Mouse (Mus musculus): ENCODE results near the gene Mtr.

The Mtr gene

DNA sequence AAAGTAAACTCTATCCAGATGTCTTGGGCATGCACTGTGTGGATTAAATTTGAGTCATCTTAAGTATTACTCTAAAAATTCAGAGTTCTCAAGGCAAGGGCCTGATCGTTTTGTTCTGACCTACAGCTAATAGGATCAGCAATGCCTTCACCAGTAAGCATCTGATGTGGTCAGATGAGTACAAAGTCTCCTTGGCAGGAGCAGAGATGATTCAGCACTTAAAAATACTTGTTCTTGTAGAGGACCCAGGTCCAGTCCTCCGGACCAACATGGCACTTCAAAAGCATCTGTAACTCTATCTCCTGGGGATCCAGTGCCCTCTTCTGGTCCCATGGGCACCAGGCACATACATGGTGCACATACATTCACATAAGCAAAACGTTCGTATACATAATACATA, 25.8 kb downstream of the Mtr start:
- DNase-seq = peak; percentile 22

DNA sequence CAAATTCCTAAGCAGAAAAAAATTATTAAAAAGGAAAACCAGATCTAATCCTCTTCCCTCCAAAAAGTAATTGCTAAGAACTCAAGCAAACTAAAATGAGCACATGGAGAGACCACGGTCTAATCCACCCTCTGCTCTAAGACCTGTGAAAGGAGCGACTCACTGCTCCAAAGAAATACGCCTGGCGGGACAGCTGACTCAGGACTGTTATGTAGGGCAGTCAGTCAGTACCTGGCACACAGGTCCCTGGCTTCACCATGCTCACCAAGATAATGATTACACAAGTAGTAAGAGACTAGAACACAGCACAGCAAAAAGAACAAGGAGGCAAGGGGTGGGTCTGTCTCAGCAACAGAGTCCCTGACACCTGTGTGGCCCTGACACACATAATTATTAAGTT, 29.7 kb downstream of the Mtr start:
- DNase-seq = peak; percentile 37

DNA sequence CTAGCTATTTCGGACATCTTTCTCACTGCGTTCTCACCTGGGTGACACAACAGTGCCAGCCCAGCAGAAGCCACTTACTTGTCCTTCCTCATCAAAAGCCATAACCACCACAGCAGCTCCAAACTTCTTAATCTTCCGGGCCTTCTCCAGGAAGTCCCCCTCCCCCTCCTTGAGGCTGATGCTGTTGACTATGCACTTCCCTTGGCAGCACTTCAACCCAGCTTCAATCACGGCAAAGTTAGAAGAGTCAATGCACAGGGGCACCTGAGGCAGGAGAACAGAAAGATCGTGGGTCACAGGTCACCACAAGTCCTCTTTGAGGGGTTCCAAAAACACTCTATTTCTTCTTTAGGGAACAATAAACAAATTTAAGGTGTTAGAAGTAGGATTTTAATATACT, 30.3 kb downstream of the Mtr start:
- peak; percentile 15 for DNase-seq

DNA sequence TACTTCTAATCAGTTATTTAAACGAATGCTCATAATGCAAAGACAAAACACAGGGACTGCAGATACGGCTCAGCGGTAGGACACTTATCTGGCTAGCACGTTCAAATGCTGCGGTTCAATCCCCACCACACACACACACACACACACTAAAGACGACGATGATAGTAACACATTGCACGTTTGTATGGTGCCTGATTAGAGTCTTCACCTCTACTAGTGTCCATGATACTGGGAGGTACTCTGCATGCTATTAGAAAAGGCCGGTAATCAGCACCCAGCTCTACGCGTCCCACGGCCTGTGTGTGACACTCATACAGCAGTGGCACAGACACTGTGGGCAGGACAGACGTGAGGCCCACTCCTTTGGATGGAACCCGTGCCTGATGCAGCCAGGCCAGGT, 39.3 kb downstream of the Mtr start:
- no peak for DNase-seq

GRCm38 (mm10) chr13:12214922-12215321, 43.0 kb downstream of the Mtr start:
- no peak for DNase-seq

DNA sequence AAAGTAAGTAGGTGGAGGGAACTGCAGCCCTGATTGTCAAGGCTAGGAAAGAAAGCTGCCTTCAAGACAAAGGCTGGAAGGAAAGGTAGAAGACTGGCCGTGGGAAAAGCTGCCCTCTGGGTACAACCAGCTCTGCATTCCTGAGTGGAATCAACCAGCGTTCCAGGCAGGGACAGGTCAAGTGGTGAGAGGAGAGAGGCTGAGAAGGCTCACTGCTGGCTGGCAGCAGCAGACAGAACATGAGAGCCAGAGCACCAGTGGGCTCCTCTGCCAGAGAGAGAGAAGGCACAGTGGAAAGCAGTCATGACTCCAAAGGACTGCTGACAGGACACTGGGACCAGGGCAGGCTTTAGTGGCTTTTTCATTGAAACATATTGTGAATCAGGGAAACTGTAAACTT, 46.9 kb downstream of the Mtr start:
- DNase-seq = no peak

GRCm38 (mm10) chr13:12210023-12210762, 47.7 kb downstream of the Mtr start:
- DNase-seq = peak; percentile 54

GRCm38 (mm10) chr13:12200372-12200771, 57.5 kb downstream of the Mtr start:
- DNase-seq = no peak

- DNase-seq = no peak
Measured at GRCm38 (mm10) chr13:12198486-12198885, 59.4 kb downstream of the Mtr start.

GRCm38 (mm10) chr13:12196861-12197260, 61.1 kb downstream of the Mtr start:
- DNase-seq = no peak

- peak; percentile 23 for DNase-seq
Measured at GRCm38 (mm10) chr13:12196012-12196411, 61.9 kb downstream of the Mtr start.

DNA sequence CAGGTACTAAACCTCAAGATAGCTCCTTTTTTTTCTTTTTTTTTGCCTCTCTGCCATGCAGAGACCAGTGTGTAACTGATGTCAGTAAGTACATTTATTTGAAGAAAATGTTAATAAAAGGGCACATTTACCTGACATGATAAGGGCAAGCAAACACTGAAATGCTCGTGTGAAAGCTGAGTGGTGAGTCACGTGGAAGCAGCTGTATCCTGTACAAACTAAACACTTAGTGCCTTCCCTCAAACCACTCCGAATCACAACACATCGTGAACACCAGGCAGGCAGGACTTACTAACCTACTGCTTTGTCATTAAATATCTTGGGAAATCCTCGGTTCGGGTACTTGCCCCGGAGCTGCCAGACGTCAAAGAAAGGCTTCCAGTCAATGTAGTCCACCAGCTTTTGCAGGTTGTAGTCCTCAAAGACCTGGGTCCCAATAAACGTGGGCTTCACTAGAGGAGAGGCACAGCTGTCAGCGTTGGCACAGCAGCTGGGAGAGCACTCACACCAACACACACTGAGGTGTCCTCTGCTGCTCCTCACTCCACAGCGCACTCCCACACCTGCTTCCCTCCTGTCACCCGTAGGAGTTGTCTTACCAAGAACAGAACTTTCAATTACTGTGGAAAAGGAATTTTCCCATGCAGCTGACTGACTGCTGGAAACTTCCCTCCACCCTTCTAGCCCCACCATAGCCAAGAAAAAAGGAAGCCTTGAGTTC, 62.8 kb downstream of the Mtr start:
- DNase-seq = no peak

DNA sequence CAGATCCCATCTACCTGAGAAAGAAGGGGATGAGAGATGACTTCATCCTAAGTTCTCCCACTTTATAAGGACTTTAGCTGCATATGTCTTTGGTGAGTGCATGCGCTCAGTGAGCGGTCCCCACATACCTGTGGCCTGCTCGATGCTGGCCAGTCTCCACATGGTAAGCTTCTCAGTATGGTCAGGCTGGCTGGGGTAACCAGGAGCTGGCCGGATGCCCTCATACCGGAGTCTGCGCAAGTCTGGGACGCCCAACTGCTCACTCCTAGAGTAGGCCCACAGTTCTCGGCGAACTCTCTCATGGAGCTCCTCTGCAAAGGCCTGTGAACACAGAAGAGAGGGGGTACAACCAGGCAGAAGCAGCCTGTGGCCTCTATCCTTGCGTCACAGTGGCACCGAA, 68.7 kb downstream of the Mtr start:
- DNase-seq = no peak

- DNase-seq = no peak
Measured at GRCm38 (mm10) chr13:12188804-12189203, 69.1 kb downstream of the Mtr start.

DNA sequence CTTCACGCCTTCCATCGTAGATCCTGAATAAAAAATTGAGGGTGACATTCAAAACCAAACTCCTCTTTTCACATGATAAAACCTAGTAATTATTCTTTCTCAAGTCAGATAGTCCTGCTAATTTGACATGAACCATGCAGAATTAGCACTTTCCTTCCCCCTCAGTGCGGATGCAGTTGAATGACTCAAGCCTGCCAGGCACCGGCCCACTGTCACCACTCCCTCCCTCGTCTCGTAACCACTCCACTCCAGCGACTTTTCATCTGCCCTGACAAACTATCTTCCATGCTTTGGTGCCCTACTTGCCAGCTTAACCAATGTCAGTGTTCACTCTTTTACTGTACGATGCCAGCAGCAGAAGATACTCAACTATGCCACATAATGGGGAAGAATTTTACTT, 78.4 kb downstream of the Mtr start:
- DNase-seq = no peak

DNA sequence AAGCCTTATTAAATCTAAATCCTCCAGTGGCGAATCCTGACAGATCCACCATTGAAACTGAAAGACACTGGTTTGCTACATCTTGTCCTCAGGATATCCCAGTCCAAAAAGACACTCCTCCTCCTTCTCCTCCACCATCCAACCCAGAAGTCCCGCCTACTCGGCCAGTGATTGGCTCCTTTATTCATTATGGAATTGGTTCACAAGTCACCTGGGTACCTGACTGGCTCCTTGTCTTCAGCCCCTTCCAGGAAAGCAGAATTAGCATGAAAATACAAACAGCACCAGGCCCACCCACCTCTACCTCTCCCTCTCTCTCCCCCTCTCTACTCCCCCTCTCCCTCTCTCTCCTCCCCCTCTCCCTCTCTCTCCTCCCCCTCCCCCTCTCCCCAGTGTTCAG, 81.2 kb downstream of the Mtr start:
- DNase-seq = no peak

DNA sequence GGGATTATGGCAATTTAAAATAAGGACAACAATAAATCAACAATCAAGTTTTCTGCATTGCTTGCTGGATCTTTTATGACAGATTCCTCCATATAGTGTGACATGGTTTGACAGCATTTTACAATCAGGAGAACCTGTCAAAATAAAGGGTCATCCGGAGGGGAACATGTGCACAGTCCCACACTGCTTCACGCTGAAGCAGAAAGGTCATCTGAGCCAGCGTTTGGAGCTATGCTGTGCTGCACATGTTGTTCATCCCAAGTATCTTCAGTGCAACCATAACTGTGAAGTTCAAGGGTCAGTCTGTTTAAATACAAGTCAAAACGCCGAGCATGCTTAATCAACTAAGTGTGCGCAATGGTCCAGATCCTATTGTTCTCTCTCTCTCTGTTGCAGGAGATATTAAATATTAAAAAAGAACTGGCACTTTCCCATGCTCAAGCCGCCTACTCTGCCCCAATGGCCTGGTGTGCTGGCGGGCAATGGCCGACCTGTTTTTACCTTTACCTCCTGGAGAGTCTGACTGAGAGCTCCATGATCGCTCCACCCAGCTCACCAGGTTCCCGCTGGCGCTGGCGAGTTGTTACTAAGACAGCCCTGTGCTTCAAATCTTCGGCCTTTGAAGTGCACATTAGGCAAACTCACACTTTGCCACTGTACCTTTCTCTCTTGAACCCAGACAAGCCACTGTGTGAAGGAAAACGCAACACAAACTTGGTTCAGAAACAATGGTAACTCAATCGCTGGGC, 81.8 kb downstream of the Mtr start:
- DNase-seq = no peak

DNA sequence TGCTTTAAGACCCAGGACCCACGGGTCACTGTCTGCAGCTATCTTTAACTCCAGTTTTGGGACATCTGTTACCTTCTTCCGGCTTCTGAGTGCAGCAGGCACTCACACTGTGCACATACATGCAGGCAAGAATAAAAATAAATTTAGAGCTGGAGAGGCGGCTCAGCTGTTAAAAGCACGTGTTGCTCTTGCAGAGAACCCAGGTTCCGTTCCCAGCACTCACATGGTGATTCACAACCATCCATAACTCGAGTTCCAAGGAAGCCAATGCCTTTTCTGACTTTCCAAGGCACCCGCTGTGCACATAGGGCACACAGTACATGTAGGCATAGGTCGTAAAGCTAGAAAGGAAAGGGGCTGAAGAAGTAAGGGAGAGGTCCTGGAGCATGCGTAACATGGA, 90.6 kb downstream of the Mtr start:
- no peak for DNase-seq

- no peak for DNase-seq
Measured at GRCm38 (mm10) chr13:12166386-12166785, 91.5 kb downstream of the Mtr start.

DNA sequence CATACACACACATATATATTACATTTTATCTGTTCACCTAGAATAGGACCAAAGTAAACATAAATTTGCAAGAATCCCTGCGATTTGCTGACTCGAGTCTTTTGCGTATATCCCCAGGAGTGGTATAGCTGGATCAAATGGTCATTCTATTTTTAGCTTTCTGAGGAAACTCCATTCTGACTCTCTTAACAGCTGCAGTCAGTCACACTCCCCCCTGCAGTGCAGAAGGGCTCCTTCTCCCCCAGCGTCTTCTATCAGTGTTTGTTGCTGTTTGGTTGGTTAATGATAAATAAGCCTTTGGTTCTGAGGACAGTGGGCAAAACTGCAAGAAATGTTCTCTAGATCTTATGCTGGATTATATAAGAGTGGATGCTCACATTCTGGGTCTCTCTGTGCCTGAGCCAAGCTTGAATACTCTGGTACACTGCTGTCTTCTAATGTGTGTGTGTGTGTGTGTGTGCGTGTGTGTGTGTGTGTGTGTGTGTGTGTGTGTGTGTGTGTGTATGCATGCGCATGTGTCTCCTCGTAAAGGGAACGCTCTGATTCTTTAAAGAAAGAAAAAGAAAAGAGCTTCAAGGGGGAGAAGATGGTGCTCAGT, 92.4 kb downstream of the Mtr start:
- DNase-seq = no peak

DNA sequence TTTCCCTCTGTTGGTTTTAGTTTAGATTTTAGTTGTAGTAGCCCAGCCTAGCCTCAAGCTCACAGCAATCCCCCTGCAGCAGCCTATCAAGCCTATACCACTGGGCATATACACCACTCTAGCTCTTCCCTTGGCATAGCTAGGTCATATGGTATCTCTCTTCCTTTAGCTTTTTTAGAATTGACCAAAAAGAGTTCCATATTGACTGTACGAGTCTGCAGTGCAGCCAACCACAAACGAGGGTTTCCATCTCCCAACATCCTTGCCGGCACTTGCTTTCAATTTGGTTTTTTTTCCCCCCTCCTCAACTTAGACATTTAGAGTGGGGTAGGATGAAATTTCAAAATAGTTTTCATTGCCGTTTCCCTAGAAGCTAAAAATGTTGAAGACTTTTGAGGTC, 95.5 kb downstream of the Mtr start:
- DNase-seq = no peak

DNA sequence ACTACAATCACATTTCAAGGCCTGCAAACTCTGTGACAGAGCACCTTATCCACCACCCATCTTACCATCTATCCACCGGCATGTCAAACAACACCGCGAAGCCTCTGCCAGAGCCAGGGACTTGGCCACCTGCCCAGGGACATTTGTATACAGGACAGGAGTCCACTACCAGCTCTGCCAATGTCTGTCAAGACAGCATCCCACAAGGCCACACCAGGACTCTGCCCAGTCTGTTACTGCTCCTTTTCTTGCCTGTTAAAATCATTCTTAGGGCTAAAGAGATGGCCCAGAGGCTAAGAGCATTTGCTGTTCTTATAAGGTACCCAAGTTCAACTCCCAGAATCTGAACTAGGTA, 97.8 kb downstream of the Mtr start:
- peak; percentile 73 for DNase-seq

DNA sequence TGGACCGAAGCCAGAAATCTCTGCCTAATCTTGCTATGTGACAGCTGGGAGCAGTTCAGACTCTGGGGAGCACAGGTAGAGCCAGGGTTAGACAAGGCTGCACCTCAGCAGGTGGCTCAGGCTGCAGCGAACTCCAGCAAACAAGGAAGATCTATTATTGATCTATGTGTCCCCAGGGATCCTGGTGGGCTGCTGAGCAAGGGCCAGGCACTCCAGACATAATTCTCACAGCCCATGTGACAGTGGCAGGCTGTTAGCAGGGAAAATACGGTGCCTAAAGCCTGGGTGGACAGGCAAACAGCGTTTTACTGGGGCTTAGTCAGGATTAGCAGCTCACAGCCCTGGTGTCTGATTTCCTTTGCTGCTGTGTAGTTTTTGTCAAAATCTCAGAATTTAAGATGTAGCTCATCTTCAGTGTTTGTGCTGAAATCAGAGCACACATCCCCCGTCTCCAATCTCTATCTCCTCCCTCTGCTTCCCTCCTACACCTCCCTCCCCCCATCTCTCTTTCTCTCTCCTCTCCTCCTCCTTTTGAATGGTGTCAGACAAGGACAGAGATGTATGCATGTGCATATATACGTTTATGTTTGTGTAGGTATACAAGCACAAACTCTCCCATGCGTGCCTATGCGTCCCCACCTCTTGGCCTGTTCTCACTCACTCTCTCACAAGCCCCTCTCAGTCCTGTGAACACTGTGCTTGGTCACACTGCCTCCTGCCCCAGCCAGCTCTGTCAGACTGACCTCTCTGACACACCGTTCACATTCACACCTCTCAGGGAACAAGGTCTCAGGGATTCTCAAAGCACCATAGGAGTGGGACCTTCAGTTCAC, 98.4 kb downstream of the Mtr start:
- DNase-seq = no peak
